Mouse (Mus musculus) kidney, embryonic 15.5 days (tissue): Measurements from ENCODE around the gene Bri3. TPM values are rescaled to one million over a fixed set of nuclear protein-coding genes. Genes with fewer than 3 reads are reported as not detected.
A peak's percentile ranks its signal among the peaks of the same experiment; 100 is the strongest.

Experiments used
- ATAC-seq: fragments of 200-750 bp; cut with Nextera tagmentation; replicated peaks from 2 replicates; pipeline ENCODE4 v1.8.0; 2017; ENCODE audit warnings: moderate TSS enrichment; ENCODE audit not compliant: low FRiP score
- H3K27ac ChIP-seq: fragments of 300-500 bp; sonication (generic); 2 replicates; pipeline ENCODE4 v1.5.1; 2015; ENCODE audit warnings: mild to moderate bottlenecking, inconsistent platforms
- H3K27me3 ChIP-seq: fragments of 300-500 bp; sonication (generic); 2 replicates; pipeline ENCODE4 v1.6.1; 2015; ENCODE audit warnings: inconsistent platforms
- H3K36me3 ChIP-seq: fragments of 300-500 bp; sonication (generic); 2 replicates; pipeline ENCODE4 v1.6.1; 2015; ENCODE audit warnings: inconsistent platforms
- H3K4me1 ChIP-seq: fragments of 300-500 bp; sonication (generic); 2 replicates; pipeline ENCODE4 v1.6.1; 2015; ENCODE audit warnings: inconsistent platforms
- H3K4me2 ChIP-seq: fragments of 300-500 bp; sonication (generic); 2 replicates; pipeline ENCODE4 v1.6.1; 2015; ENCODE audit warnings: moderate library complexity, mild to moderate bottlenecking, inconsistent platforms
- H3K4me3 ChIP-seq: fragments of 300-500 bp; sonication (generic); replicated peaks from 2 replicates; pipeline ENCODE4 v1.5.1; 2015; ENCODE audit warnings: mild to moderate bottlenecking, inconsistent platforms
- H3K9ac ChIP-seq: fragments of 300-500 bp; sonication (generic); 2 replicates; pipeline ENCODE4 v1.6.1; 2015; ENCODE audit warnings: mild to moderate bottlenecking, inconsistent platforms
- H3K9me3 ChIP-seq: fragments of 300-500 bp; sonication (generic); replicated peaks from 2 replicates; pipeline ENCODE4 v1.6.1; 2016; ENCODE audit warnings: inconsistent platforms
- WGBS: fragments of 180-500 bp; shearing (Covaris S2); methylation state at CpG from one replicate; pipeline ENCODE4 v1.1.7; 2015; ENCODE audit warnings: mixed read lengths; 5-methylcytosine and 5-hydroxymethylcytosine counted together
- polyA plus RNA-seq: library from polyadenylated mRNA; unstranded; fragments of >200 nt; fragmentation: Nextera tagmentation; extraction: Ambion mirVana; gene quantifications from 2 replicates; pipeline ENCODE4 v1.2.1, GENCODE M21; 2015

The Bri3 gene
- polyA plus RNA-seq, 1 experiment from 2014 or later, result 123 TPM

- Histone ChIP-seq H3K4me1 (no peaks in the 10 kb centered on the region), H3K36me3 (no peaks in the 10 kb centered on the region), H3K9me3 (no peaks in the 10 kb centered on the region), H3K27me3 (no peaks in the 10 kb centered on the region), H3K4me2 (no peak overlapping the region), H3K4me3 (no peak overlapping the region), H3K27ac (no peak overlapping the region), H3K9ac (no peak overlapping the region)
- no peak for ATAC-seq
- WGBS, result 51% methylated on average over 6 of the region's 6 CpGs
Measured at GRCm38 (mm10) chr5:144466987-144467386, 222.8 kb downstream of the Bri3 start.

GRCm38 (mm10) chr5:144473056-144473455, 228.8 kb downstream of the Bri3 start:
- Histone ChIP-seq H3K9me3 (no peaks in the 10 kb centered on the region), H3K4me3 (no peak overlapping the region), H3K9ac (no peak overlapping the region), H3K4me1 (no peaks in the 10 kb centered on the region), H3K36me3 (no peaks in the 10 kb centered on the region), H3K4me2 (no peak overlapping the region), H3K27ac (no peak overlapping the region), H3K27me3 (no peaks in the 10 kb centered on the region)
- ATAC-seq, result no peak
- WGBS, result 50% methylated on average over 14 of the region's 14 CpGs

- Histone ChIP-seq H3K4me3 (no peak overlapping the region), H3K4me2 (no peak overlapping the region), H3K9ac (no peak overlapping the region), H3K27me3 (no peaks in the 10 kb centered on the region), H3K9me3 (no peaks in the 10 kb centered on the region), H3K36me3 (no peaks in the 10 kb centered on the region), H3K4me1 (peaks cover 8% of the 10 kb centered on the region), H3K27ac (0 out of 2 replicates have a peak overlapping the region, but pooled peaks have one; percentile 18)
- WGBS, result 43% methylated on average over 8 of the region's 8 CpGs
- no peak for ATAC-seq
Measured at GRCm38 (mm10) chr5:144479677-144480171, 235.5 kb downstream of the Bri3 start.

GRCm38 (mm10) chr5:144483659-144484375, 239.6 kb downstream of the Bri3 start:
- 34% methylated on average over 16 of the region's 16 CpGs for WGBS
- H3K4me3 ChIP-seq, result no peak overlapping the region

GRCm38 (mm10) chr5:144491308-144491707, 247.1 kb downstream of the Bri3 start:
- no peaks in the 10 kb centered on the region for H3K27me3 ChIP-seq
- no peaks in the 10 kb centered on the region for H3K4me1 ChIP-seq
- H3K4me2 ChIP-seq, result no peak overlapping the region
- H3K4me3 ChIP-seq, result no peak overlapping the region
- no peaks in the 10 kb centered on the region for H3K36me3 ChIP-seq
- H3K27ac ChIP-seq, result no peak overlapping the region
- 14% methylated on average over 6 of the region's 6 CpGs for WGBS
- no peak for ATAC-seq
- H3K9me3 ChIP-seq, result no peaks in the 10 kb centered on the region
- H3K9ac ChIP-seq, result no peak overlapping the region

More at GRCm38 (mm10) chr5:144483659-144484375, 239.6 kb downstream of the Bri3 start:
- Histone ChIP-seq H3K36me3 (no peaks in the 10 kb centered on the region), H3K4me1 (peaks cover 8% of the 10 kb centered on the region), H3K4me2 (no peak overlapping the region), H3K27me3 (no peaks in the 10 kb centered on the region), H3K27ac (no peak overlapping the region), H3K9me3 (no peaks in the 10 kb centered on the region), H3K9ac (no peak overlapping the region)
- ATAC-seq, result no peak

Other genes with a start within 250 kb of the Bri3 start
- 84.3 and 91.6 TPM in 2 replicates for gene Ccz1, start 229.6 kb upstream of the Bri3 start, polyA plus RNA-seq
- gene Ocm, start 217.8 kb upstream of the Bri3 start, polyA plus RNA-seq, result 5.0 TPM in 2 replicates
- 5.4 and 5.8 TPM in 2 replicates for gene Lmtk2, start 144.0 kb upstream of the Bri3 start, polyA plus RNA-seq
- 0.48 and 0.71 TPM in 2 replicates for gene Bhlha15, start 54.2 kb upstream of the Bri3 start, polyA plus RNA-seq
- gene Tecpr1, start 20.8 kb upstream of the Bri3 start, polyA plus RNA-seq, result 22.4 and 23.6 TPM in 2 replicates
- 14.8 and 15.2 TPM in 2 replicates for gene Baiap2l1, start 113.7 kb downstream of the Bri3 start, polyA plus RNA-seq